Mouse (Mus musculus) lung, postnatal 0 days (tissue): Measurements from ENCODE around the gene Chst8. TPM values are rescaled to one million over a fixed set of nuclear protein-coding genes. Genes with fewer than 3 reads are reported as not detected.

Experiments
- ATAC-seq: fragments of 200-750 bp; cut with Nextera tagmentation; 2 replicates; pipeline ENCODE4 v1.8.0; 2017; ENCODE audit warnings: moderate library complexity
- DNase-seq: peaks from one replicate; pipeline ENCODE4 v3.0.0-alpha.2; 2016; ENCODE audit warnings: low spot score
- H3K27ac ChIP-seq: fragments of 300-500 bp; sonication (generic); 2 replicates; pipeline ENCODE4 v1.5.1; 2014; ENCODE audit warnings: antibody characterized with exemption, mild to moderate bottlenecking, low read length, mixed read lengths
- H3K27me3 ChIP-seq: fragments of 300-500 bp; sonication (generic); replicated peaks from 2 replicates; pipeline ENCODE4 v1.6.1; 2014; ENCODE audit warnings: low read length, mixed read lengths; ENCODE audit not compliant: insufficient read depth
- H3K36me3 ChIP-seq: fragments of 300-500 bp; sonication (generic); 2 replicates; pipeline ENCODE4 v1.6.1; 2014; ENCODE audit warnings: low read length, mixed read lengths; ENCODE audit not compliant: insufficient read depth
- H3K4me1 ChIP-seq: fragments of 300-500 bp; sonication (generic); 2 replicates; pipeline ENCODE4 v1.6.1; 2014; ENCODE audit warnings: antibody characterized with exemption, low read depth, low read length, mixed read lengths; ENCODE audit not compliant: insufficient read depth
- H3K4me2 ChIP-seq: fragments of 300-500 bp; sonication (generic); replicated peaks from 2 replicates; pipeline ENCODE4 v1.6.1; 2014; ENCODE audit warnings: low read depth, mild to moderate bottlenecking, low read length, moderate library complexity, mixed read lengths
- H3K4me3 ChIP-seq: fragments of 300-500 bp; sonication (generic); 2 replicates; pipeline ENCODE4 v1.5.1; 2014; ENCODE audit warnings: low read depth, low read length
- H3K9ac ChIP-seq: fragments of 300-500 bp; sonication (generic); replicated peaks from 2 replicates; pipeline ENCODE4 v1.6.1; 2014; ENCODE audit warnings: low read depth, mild to moderate bottlenecking
- H3K9me3 ChIP-seq: fragments of 300-500 bp; sonication (generic); 2 replicates; pipeline ENCODE4 v1.6.1; 2016; ENCODE audit warnings: low read length, mixed read lengths
- CTCF ChIP-seq: IDR thresholded peaks from 2 replicates; pipeline ENCODE4 v1.5.1; 2016; ENCODE audit warnings: antibody characterized with exemption, mild to moderate bottlenecking
- EP300 ChIP-seq: IDR thresholded peaks from 2 replicates; pipeline ENCODE4 v1.6.1; 2016; ENCODE audit warnings: antibody characterized with exemption, mild to moderate bottlenecking, control low read depth
- WGBS: fragments of 180-500 bp; shearing (Covaris S2); extraction: QIAGEN DNeasy Blood & Tissue Kit; methylation state at CpG from one replicate; pipeline ENCODE4 v1.1.7; 2014; 5-methylcytosine and 5-hydroxymethylcytosine counted together
- polyA plus RNA-seq: library from polyadenylated mRNA; unstranded; fragments of >200 nt; fragmentation: Nextera tagmentation; extraction: Ambion mirVana; gene quantifications from 2 replicates; pipeline ENCODE4 v1.2.1, GENCODE M21; 2015

Chst8 gene
- polyA plus RNA-seq, 1 experiment from 2014 or later = 5.9 TPM

DNA sequence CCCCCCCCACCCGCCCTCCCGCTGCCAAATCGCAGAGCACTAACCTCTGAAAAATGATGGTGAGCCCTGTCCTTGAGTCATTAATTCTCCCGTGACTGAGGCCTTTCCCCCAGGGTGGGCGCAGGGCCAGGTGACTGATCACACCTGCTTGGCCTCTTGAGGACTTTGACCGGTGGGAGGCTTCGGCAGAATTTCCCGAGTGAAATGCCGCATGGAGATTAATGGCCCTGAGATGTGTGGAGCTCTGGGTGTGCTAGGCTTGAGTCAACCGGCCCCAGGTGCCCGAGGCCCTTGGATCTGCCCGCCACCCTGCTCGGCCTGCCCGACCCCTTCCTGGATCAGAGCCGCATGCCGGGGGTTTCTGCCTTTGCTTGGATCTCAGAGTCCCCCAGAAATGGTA is 144.6 kb downstream of the Chst8 start:
- TF ChIP-seq CTCF (no peak), EP300 (no peak)
- WGBS = 74% methylated on average over 16 of the region's 16 CpGs
- Histone ChIP-seq H3K27me3 (no peaks in the 10 kb centered on the region), H3K36me3 (no peaks in the 10 kb centered on the region), H3K9me3 (no peaks in the 10 kb centered on the region), H3K4me3 (no peak overlapping the region), H3K9ac (no peak overlapping the region), H3K27ac (no peak overlapping the region), H3K4me2 (no peak overlapping the region), H3K4me1 (no peaks in the 10 kb centered on the region)
- DNase-seq (no peak), ATAC-seq (no peak)

DNA sequence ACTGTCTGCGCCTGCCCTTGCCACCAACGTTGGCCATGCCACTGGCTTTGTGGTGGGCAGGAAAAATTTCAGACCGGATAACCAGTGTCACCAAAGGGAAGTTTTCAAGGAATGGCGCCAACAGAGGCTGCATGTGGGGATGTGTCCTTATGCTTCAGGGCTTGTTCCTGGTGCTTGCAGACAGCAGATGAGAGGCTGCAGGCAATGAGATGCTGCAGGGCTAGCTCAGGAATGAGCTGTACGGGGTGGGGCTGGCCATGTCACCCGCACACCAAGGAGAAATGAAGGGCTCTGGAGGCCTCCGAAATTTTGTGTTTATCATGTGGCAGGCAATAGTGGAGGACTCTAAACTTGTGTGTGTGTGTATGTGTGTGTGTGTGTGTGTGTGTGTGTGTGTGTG is 149.4 kb downstream of the Chst8 start:
- ATAC-seq (no peak), DNase-seq (no peak)
- Histone ChIP-seq H3K4me3 (no peak overlapping the region), H3K4me2 (no peak overlapping the region), H3K9ac (no peak overlapping the region), H3K27me3 (no peaks in the 10 kb centered on the region), H3K36me3 (no peaks in the 10 kb centered on the region), H3K9me3 (no peaks in the 10 kb centered on the region), H3K27ac (no peak overlapping the region), H3K4me1 (no peaks in the 10 kb centered on the region)
- WGBS = 49% methylated on average over 7 of the region's 7 CpGs
- TF ChIP-seq CTCF = no peak
- no peak for TF ChIP-seq EP300

DNA sequence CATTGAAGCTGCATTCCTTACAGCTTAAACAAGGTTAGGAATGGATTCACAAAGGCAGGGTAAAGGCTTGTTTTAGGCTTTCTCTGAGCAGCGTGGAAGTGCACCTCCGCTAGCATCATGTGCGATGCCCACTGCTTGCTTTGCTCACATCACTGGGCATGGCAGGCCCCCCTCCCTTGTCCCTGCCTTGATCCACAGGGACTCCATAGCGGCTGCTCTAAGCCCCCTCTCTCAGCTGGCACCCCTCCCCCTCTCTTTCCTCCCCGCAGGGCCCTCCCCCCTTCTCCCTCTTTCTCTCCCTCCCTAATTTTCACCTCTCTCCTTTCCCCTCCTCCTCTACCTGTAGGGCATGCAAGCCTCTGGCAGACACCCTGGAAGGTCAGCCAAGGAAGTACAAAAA is 150.3 kb downstream of the Chst8 start:
- Histone ChIP-seq H3K4me2 (no peak overlapping the region), H3K4me1 (no peaks in the 10 kb centered on the region), H3K4me3 (no peak overlapping the region), H3K27me3 (no peaks in the 10 kb centered on the region), H3K36me3 (no peaks in the 10 kb centered on the region), H3K9me3 (no peaks in the 10 kb centered on the region), H3K9ac (no peak overlapping the region), H3K27ac (no peak overlapping the region)
- WGBS = 28% methylated on average over 5 of the region's 5 CpGs
- no peak for DNase-seq
- ATAC-seq = no peak
- no peak for TF ChIP-seq EP300
- no peak for TF ChIP-seq CTCF

DNA sequence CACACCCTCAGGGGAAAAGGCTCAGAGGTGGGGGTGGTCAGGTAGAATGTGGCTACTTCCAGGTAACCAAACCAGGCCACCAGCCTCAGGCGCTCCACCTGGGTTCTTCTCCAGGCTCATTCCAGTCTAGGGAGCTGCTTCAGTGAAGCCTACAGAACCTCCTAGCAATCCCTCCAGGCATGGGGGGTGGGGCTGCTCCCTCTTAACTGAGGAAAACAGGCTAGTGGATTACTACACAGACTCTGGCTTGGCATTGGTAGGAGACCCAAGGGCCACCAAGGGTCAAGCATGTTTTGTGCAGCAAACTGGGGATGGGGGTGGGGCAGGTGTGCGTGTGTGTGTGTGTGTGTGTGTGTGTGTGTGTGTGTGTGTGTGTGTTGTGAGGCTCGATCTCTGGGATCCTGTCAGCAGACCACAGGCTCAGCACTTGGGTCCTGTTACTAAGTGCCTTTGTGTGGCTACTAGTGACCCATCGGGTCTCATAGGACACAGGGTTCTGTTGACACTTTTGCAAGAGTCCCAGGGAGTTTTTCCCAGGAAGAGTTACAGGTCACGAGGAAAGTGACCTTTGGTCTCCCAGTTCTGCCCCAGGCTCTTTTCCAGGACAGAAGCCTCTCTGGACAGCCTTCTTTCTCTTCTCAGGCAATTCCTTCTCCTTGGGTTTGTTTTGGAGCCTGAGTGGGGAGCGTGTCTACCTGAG is 153.0 kb downstream of the Chst8 start:
- ATAC-seq (no peak), DNase-seq (no peak)
- Histone ChIP-seq H3K36me3 (no peaks in the 10 kb centered on the region), H3K4me1 (no peaks in the 10 kb centered on the region), H3K9me3 (no peaks in the 10 kb centered on the region), H3K4me3 (no peak overlapping the region), H3K27ac (no peak overlapping the region), H3K27me3 (no peaks in the 10 kb centered on the region), H3K9ac (no peak overlapping the region), H3K4me2 (no peak overlapping the region)
- no peak for TF ChIP-seq CTCF
- TF ChIP-seq EP300 = no peak
- WGBS = 80% methylated on average over 5 of the region's 6 CpGs

DNA sequence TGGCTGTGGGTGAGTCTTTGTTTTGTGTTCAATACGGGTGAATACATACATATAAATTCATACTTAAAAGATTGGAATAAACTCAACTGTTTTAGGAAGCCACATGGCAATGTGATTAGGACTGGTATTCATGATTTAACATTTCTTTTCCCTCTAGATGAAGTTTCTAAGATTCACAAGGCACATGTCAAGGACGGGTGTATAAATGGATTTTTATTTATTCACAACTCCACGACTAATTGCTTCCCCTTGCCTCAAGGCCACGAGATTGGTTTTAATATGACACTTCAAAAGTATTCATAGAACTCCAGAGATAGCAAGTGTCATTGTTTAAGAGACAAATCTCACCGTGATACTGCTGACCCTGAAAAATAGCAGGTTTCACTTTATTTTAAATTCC is 155.9 kb downstream of the Chst8 start, which contains the start of gene Kctd15:
Kctd15 (minus strand) TSS at position 101 of the 400 bp plus-strand sequence.
- Histone ChIP-seq H3K4me3 (peak within 1 kb of the TSS; percentile 63), H3K27me3 (no peaks in the 10 kb centered on the region), H3K9me3 (no peaks in the 10 kb centered on the region), H3K9ac (peak within 1 kb of the TSS; percentile 60; the same call in 1 of the 2 replicates), H3K4me2 (peak within 1 kb of the TSS; percentile 97), H3K4me1 (no peaks in the 10 kb centered on the region), H3K27ac (peak within 1 kb of the TSS; percentile 91; the same call in 1 of the 2 replicates), H3K36me3 (no peaks in the 10 kb centered on the region)
- DNase-seq (no peak), ATAC-seq (no peak)
- 58% methylated on average over 5 of the region's 5 CpGs for WGBS
- no peak for TF ChIP-seq CTCF
- TF ChIP-seq EP300 = no peak

DNA sequence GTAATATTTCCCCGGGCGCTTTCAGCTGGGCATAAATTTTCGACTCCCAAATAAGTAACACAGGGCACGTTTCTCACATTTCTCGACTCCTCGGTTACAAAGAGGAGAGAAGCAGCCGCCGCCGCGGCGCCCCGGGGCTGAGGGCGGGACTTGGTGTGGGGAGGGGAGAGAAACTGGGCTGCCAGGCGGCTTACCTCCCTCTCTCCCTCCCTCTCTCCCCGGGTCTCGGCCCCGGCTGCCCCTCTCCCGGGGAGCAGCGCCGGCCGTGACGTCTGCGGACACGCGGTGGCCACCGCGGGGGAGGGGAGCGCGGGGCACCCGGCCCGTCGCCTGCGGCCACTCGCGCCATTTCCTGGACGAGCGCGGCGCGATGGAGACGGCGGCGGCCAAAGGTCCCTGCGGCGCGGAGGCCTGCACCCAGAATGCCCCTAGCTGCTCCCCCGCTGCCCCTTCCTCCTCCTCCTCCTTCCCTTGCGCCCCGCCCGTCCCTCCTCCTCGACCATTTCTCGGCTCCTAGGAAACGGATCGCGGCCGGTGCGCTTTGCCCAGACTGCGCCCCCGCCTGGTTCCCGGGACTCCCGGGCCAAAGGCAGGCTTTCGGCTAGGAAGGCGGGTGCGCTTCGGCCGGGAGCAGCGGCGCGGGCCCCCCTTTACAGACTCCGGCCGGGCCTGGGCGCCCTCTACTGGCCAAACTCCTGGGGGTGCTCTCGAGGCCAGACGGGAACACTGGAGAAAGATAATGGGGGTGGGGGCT is 157.2 kb downstream of the Chst8 start:
- Histone ChIP-seq H3K9ac (peak overlapping the region; percentile 60), H3K4me3 (peak overlapping the region; percentile 63), H3K27me3 (no peaks in the 10 kb centered on the region), H3K9me3 (no peaks in the 10 kb centered on the region), H3K4me2 (peak overlapping the region; percentile 97), H3K4me1 (no peaks in the 10 kb centered on the region), H3K36me3 (no peaks in the 10 kb centered on the region), H3K27ac (peak overlapping the region; percentile 91)
- 0% methylated on average over 44 of the region's 74 CpGs for WGBS
- TF ChIP-seq EP300 (no peak), CTCF (peak; percentile 88)
- DNase-seq (peak; percentile 96), ATAC-seq (peak; percentile 88)
